Mouse (Mus musculus) ovary, adult 10 weeks (tissue): ENCODE measurements around the gene Lonrf3. TPM values are rescaled to one million over a fixed set of nuclear protein-coding genes. Genes with fewer than 3 reads are reported as not detected.

ENCODE experiments used
- polyA plus RNA-seq: library from polyadenylated mRNA; stranded (reverse); fragments of 350-450 nt; fragmentation: Illumina TruSeq; extraction: RNeasy Lipid Tissue Mini Kit (QIAGEN cat#74804); gene quantifications from one replicate; pipeline ENCODE4 v1.2.3, GENCODE M21; 2014

Lonrf3 gene
- polyA plus RNA-seq: 8.9 TPM

GRCm38 (mm10) chrX:36328271-36329039, at the start of gene Lonrf3:
Lonrf3 (plus strand) TSS chrX:36328353.

DNA sequence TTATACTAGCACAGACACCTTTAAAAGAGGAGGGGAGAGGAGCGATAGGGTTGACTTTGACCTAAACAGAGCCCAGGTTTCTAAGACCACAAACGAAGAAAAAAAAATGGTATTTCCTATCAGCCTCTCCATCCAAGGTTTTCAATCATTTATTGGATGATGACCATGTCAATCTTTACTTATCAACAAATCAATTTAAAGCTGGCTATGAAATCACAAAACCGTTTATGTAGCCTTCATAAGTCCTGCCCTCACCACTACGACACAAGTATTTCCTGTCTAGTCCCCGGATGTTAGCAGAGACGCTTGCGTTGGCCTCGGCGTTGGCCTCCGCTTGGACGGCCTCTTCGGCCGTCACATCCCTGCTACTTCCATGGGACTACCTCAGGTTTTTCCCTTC, 72.8 kb downstream of the Lonrf3 start, which contains the start of gene Gm6268:
Gm6268 (plus strand) TSS at position 301 of the 400 bp plus-strand sequence.

Other genes with a start within 250 kb of the Lonrf3 start
- gene Il13ra1, start 216.2 kb upstream of the Lonrf3 start, polyA plus RNA-seq: 107 TPM
- gene Zcchc12, start 132.4 kb upstream of the Lonrf3 start, polyA plus RNA-seq: 1.2 TPM
- gene Gm6268, start 72.9 kb downstream of the Lonrf3 start, polyA plus RNA-seq: not detected
- 0.68 TPM for gene Gm14569, start 163.5 kb downstream of the Lonrf3 start, polyA plus RNA-seq